In genomic region chr6:119477686-119478310, GRCm38 (mm10) we compare ENCODE assay signal across 11 mouse cellular contexts. TPM values are rescaled to one million over a fixed set of nuclear protein-coding genes. Genes with fewer than 3 reads are reported as not detected.
DNase-seq lines count a peak whose midpoint lies in the region; ATAC-seq and TF ChIP-seq lines count a peak whose summit lies in the region.
"Had no signal": no experiment of that assay in that cellular context is flagged by ENCODE, and none has a peak within 500 bp of the region (broad histone marks: within the 10 kb centered on the region; RNA-seq: fewer than 3 reads in every experiment).

No protein-coding gene starts in this region.

- H3K4me3 ChIP-seq in kidney, adult 2 months (ENCODE audit: insufficient read depth, low read depth, low read length): no peak overlapping the region
- H3K4me3 ChIP-seq in C2C12 (ENCODE audit: insufficient read depth, poor library complexity, severe bottlenecking): no peak overlapping the region
- no peak overlapping the region for H3K4me3 ChIP-seq in limb, embryonic 11.5 days (ENCODE audit: low read depth, low read length)

- WGBS in kidney, adult 2 months: 34% methylated on average over 13 of the region's 13 CpGs
- WGBS in limb, embryonic 11.5 days: 32% methylated on average over 13 of the region's 13 CpGs

- no peak overlapping the region; the same call in 1 of the 2 replicates for H3K27ac ChIP-seq in kidney, adult 2 months (ENCODE audit: insufficient read depth, low read depth, low read length)
- no peak overlapping the region for H3K27ac ChIP-seq in limb, embryonic 11.5 days (replicated peaks; ENCODE audit: low read depth, low read length)

- H3ac ChIP-seq in C2C12 (ENCODE audit: control insufficient read depth, insufficient read length, low read depth): no peak overlapping the region

- no peak for TF ChIP-seq POLR2A in kidney, adult 2 months (IDR thresholded peaks at IDR 0.05; ENCODE audit: low read depth, low read length)

- peaks cover 32% of the 10 kb centered on the region for H3K79me2 ChIP-seq in C2C12 (ENCODE audit: control insufficient read depth, insufficient read depth)

- TF ChIP-seq CTCF in kidney, adult 2 months (conservative IDR thresholded peaks at IDR 0.05; ENCODE audit: insufficient read depth, insufficient read length, low read depth, low read length): no peak
- TF ChIP-seq CTCF in C2C12 (IDR thresholded peaks at IDR 0.05; ENCODE audit: control insufficient read depth, insufficient read depth, insufficient read length): no peak

- H3K4me2 ChIP-seq in limb, embryonic 11.5 days (ENCODE audit: low read depth, severe bottlenecking): no peak overlapping the region; the same call in 1 of the 2 replicates

- peaks cover 28% of the 10 kb centered on the region for H3K79me3 ChIP-seq in C2C12 (ENCODE audit: low read depth)

- no peaks in the 10 kb centered on the region for H3K27me3 ChIP-seq in kidney, adult 2 months (replicated peaks; ENCODE audit: control insufficient read depth, insufficient read depth, low read length)
- H3K27me3 ChIP-seq in C2C12 (ENCODE audit: control insufficient read depth, insufficient read depth, insufficient read length): no peaks in the 10 kb centered on the region
- H3K27me3 ChIP-seq in limb, embryonic 11.5 days (ENCODE audit: control insufficient read depth, insufficient read depth, low read length): no peaks in the 10 kb centered on the region

- H3K4me1 ChIP-seq in kidney, adult 2 months (ENCODE audit: control insufficient read depth, insufficient read depth, low read length): peaks cover 12% of the 10 kb centered on the region; the same call in 1 of the 2 replicates
- peaks cover 14% of the 10 kb centered on the region for H3K4me1 ChIP-seq in limb, embryonic 11.5 days (ENCODE audit: control insufficient read depth, insufficient read depth, low read length)

- no peak for ATAC-seq in limb, embryonic 11.5 days (ENCODE audit: insufficient number of reproducible peaks, low FRiP score, low TSS enrichment, low read depth)

- 0 out of 2 replicates have a peak overlapping the region, but pooled peaks have one; percentile 2 for H3K9ac ChIP-seq in limb, embryonic 11.5 days (ENCODE audit: low read length)

- H3K9me3 ChIP-seq in limb, embryonic 11.5 days (ENCODE audit: control insufficient read depth, low read length): no peaks in the 10 kb centered on the region

- peak; percentile 65 for DNase-seq in cerebellum, adult 9-10 months
- no peak for DNase-seq in cerebellum, postnatal 36 days
- peak; percentile 38 for DNase-seq in kidney, adult 2 months
- DNase-seq in kidney, adult 8-10 months: no peak
- no peak for DNase-seq in limb, embryonic 11.5 days (ENCODE audit: low spot score)
- no peak for DNase-seq in adrenal gland, postnatal 4 days (ENCODE audit: low spot score in 2 of 2)
- DNase-seq in thymus, postnatal 10 days (ENCODE audit: low spot score in 2 of 2): no peak
- DNase-seq: kidney, postnatal 14 days; left cerebral cortex, postnatal 4 days; spleen, adult 18-20 months had no signal

- no peaks in the 10 kb centered on the region for H3K36me3 ChIP-seq in kidney, adult 2 months (ENCODE audit: control insufficient read depth, insufficient read depth, low read length)
- peaks cover 11% of the 10 kb centered on the region for H3K36me3 ChIP-seq in C2C12 (ENCODE audit: control insufficient read depth, insufficient read depth)
- no peaks in the 10 kb centered on the region for H3K36me3 ChIP-seq in limb, embryonic 11.5 days (ENCODE audit: control insufficient read depth, insufficient read depth, low read length)

TF ChIP-seq in C2C12, 6 proteins besides CTCF, POLR2A, EP300 and RAD21:
- TF ChIP-seq MYOD1 (IDR thresholded peaks at IDR 0.05; ENCODE audit: control insufficient read depth, insufficient read length, low read depth) (no peak), CEBPB (IDR thresholded peaks at IDR 0.05; ENCODE audit: low read depth) (peak; percentile 25)

RNA-seq across cellular contexts. Expression of gene Fbxl14, which starts 1.7 kb away (rescaled TPM):
- 38.6 and 47.8 TPM in 2 replicates for polyA plus RNA-seq in kidney, adult 2 months (2012; rRNA removed)
- polyA plus RNA-seq in C2C12 (2012; fragmentation: generic; extraction: Trizol): 22.7 TPM
- 5.7 and 6.7 TPM in 2 replicates for polyA plus RNA-seq in limb, embryonic 11.5 days (2014; fragmentation: Nextera tagmentation; extraction: Ambion mirVana)
- total RNA-seq in adrenal gland, postnatal 4 days (2021): 10 to 100 TPM; 40.1 to 41.9 TPM

Comparison
In these comparisons a context has a peak if more than half of its experiments do, and no peak if none do; other contexts are left out.
1. DNase-seq: peak in cerebellum, adult 9-10 months (single experiment) and kidney, adult 2 months (single experiment); none in cerebellum, postnatal 36 days (0 of 2), kidney, adult 8-10 months (0 of 2), limb, embryonic 11.5 days (single experiment), adrenal gland, postnatal 4 days (0 of 2) and thymus, postnatal 10 days (0 of 2).